Mouse (Mus musculus) G1E (cell line): ENCODE data around the gene Neurl2.

Source experiments
- CTCF ChIP-seq: IDR thresholded peaks from 2 replicates; pipeline ENCODE4 v1.5.1; 2012; ENCODE audit warnings: low read depth, low read length, inconsistent platforms, mixed read lengths
- GATA1 ChIP-seq: IDR thresholded peaks from 2 replicates; pipeline ENCODE4 v1.6.1; 2012; ENCODE audit warnings: borderline replicate concordance, low read length, inconsistent platforms, mixed read lengths
- TAL1 ChIP-seq: conservative IDR thresholded peaks from 2 replicates; pipeline ENCODE4 v1.6.1; 2012; ENCODE audit warnings: low read depth, low read length, inconsistent platforms, mixed read lengths

GRCm38 (mm10) chr2:164835164-164835563, 1.9 kb upstream of the Neurl2 start:
- no peak for TF ChIP-seq CTCF
- no peak for TF ChIP-seq TAL1
- no peak for TF ChIP-seq GATA1
